Mouse (Mus musculus) thymus, adult 2 months (tissue): ENCODE measurements around the gene Cdk20.

Experiments
- CTCF ChIP-seq: fragments of 200-500 bp; IDR thresholded peaks from 2 replicates; pipeline ENCODE4 v1.5.1; 2012; ENCODE audit warnings: mild to moderate bottlenecking, control low read depth, low read length, moderate library complexity, borderline replicate concordance; ENCODE audit not compliant: control insufficient read depth, poor library complexity, insufficient read depth; ENCODE audit errors: extremely low read depth
- POLR2A ChIP-seq: fragments of 200-500 bp; IDR thresholded peaks from 2 replicates; pipeline ENCODE4 v1.6.1; 2012; ENCODE audit warnings: mild to moderate bottlenecking, low read length, control low read depth, moderate library complexity; ENCODE audit not compliant: control insufficient read depth, poor library complexity, insufficient read depth; ENCODE audit errors: extremely low read depth

- no peak for TF ChIP-seq CTCF
- TF ChIP-seq POLR2A = no peak
Observed at GRCm38 (mm10) chr13:64400801-64401361, 31.2 kb upstream of the Cdk20 start.
